In the genomic region with DNA sequence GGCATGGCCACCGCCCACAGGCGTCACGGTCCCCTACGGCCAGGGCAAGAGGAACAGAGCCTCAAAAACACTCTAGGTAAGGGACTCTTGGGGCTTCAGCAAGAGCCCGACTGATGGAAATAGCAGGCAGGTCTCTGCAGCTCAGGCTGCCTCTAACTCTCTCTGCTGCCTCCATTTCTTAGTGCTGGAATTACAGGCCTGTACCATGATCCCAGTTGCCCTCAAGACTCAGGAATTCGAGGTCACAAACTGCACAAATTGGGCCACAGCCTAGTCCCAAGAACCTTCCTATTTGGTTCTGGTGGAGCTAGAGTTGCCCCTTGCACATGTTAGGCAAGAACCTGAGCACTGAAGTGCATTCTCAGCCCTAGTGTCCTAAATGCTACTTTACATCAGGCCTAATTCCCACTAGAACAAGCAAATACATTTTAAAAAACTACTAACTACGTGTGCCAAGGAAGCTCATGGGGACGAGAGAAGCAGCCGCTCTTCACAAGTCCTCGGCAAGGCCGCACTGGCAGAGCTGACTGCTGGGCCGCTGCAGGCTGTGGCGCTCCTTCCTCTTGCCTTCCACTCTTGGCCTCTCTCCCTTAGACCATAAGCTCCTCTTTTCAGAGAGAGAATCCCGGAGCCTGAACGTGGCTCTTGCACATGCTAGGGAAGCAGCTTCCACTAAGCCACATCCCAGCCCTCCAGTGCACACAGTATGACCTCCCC, we compare ENCODE assay signal across 15 mouse cellular contexts. TPM values are rescaled to one million over a fixed set of nuclear protein-coding genes. Genes with fewer than 3 reads are reported as not detected.
DNase-seq lines count a peak whose midpoint lies in the region; ATAC-seq and TF ChIP-seq lines count a peak whose summit lies in the region.
"Had no signal": no experiment of that assay in that cellular context is flagged by ENCODE, and none has a peak within 500 bp of the region (broad histone marks: within the 10 kb centered on the region; RNA-seq: fewer than 3 reads in every experiment).

No protein-coding gene starts in this region.

- DNase-seq in heart, adult 2 months = no peak
- DNase-seq in heart, adult 8-10 months (ENCODE audit: low spot score) = no peak
- DNase-seq in kidney, adult 8-10 months = no peak
- no peak for DNase-seq in lung, postnatal 0 days (ENCODE audit: low spot score)
- no peak for DNase-seq in lung, postnatal 14 days
- DNase-seq in brain, adult 2 months (ENCODE audit: low read depth, low spot score) = peak; percentile 75
- no peak for DNase-seq in B cell, adult 2 months
- DNase-seq: cerebellum, adult 9-10 months; lung, postnatal 36 days; thymus, postnatal 25 days had no signal

- H3K36me3 ChIP-seq in heart, adult 2 months (ENCODE audit: control insufficient read depth, insufficient read depth, low read length) = no peaks in the 10 kb centered on the region
- peaks cover 46% of the 10 kb centered on the region for H3K36me3 ChIP-seq in kidney, embryonic 14.5 days (ENCODE audit: control insufficient read depth, insufficient read depth, low read length)
- peaks cover 7% of the 10 kb centered on the region; the same call in 1 of the 2 replicates for H3K36me3 ChIP-seq in lung, postnatal 0 days (ENCODE audit: insufficient read depth, low read length)

- 0 out of 2 replicates have a peak, but pooled peaks have one; percentile 16 for TF ChIP-seq EP300 in heart, adult 2 months (IDR thresholded peaks at IDR 0.05; ENCODE audit: insufficient read depth, low read depth, low read length)
- no peak for TF ChIP-seq EP300 in lung, postnatal 0 days (IDR thresholded peaks at IDR 0.05)

- no peak for ATAC-seq in kidney, embryonic 14.5 days (ENCODE audit: low FRiP score, low TSS enrichment)
- peak; percentile 32 for ATAC-seq in lung, postnatal 0 days
- ATAC-seq: intestine, embryonic 15.5 days had no signal

- peaks cover 16% of the 10 kb centered on the region for H3K4me1 ChIP-seq in heart, adult 2 months (ENCODE audit: control insufficient read depth, insufficient read depth, low read length)
- H3K4me1 ChIP-seq in kidney, embryonic 14.5 days (ENCODE audit: control insufficient read depth, insufficient read depth, low read length) = peaks cover 14% of the 10 kb centered on the region
- no peaks in the 10 kb centered on the region for H3K4me1 ChIP-seq in lung, postnatal 0 days (ENCODE audit: insufficient read depth, low read depth, low read length)

- 45% methylated on average over 15 of the region's 15 CpGs for WGBS in heart, adult 2 months
- WGBS in kidney, embryonic 14.5 days = 71% methylated on average over 15 of the region's 15 CpGs
- 58% methylated on average over 15 of the region's 15 CpGs for WGBS in lung, postnatal 0 days

- peak overlapping the region; percentile 0; the same call in 1 of the 2 replicates for H3K9ac ChIP-seq in heart, adult 2 months (ENCODE audit: low read depth, low read length)
- no peak overlapping the region for H3K9ac ChIP-seq in kidney, embryonic 14.5 days (ENCODE audit: low read depth, low read length)
- H3K9ac ChIP-seq in lung, postnatal 0 days (replicated peaks; ENCODE audit: low read depth) = no peak overlapping the region
- H3K9ac ChIP-seq: intestine, embryonic 15.5 days; stomach, embryonic 15.5 days had no signal

- peak; percentile 36 for TF ChIP-seq CTCF in heart, adult 2 months (IDR thresholded peaks at IDR 0.05)
- TF ChIP-seq CTCF in lung, postnatal 0 days (IDR thresholded peaks at IDR 0.05) = 0 out of 2 replicates have a peak, but pooled peaks have one; percentile 4

- H3K4me2 ChIP-seq in kidney, embryonic 14.5 days (replicated peaks; ENCODE audit: low read depth, low read length) = no peak overlapping the region
- H3K4me2 ChIP-seq in lung, postnatal 0 days (replicated peaks; ENCODE audit: low read depth, low read length) = no peak overlapping the region
- H3K4me2 ChIP-seq: intestine, embryonic 15.5 days; stomach, embryonic 15.5 days had no signal

- no peak for TF ChIP-seq POLR2A in heart, adult 2 months (IDR thresholded peaks at IDR 0.05; ENCODE audit: insufficient read depth, low read depth, low read length)

- no peaks in the 10 kb centered on the region for H3K9me3 ChIP-seq in kidney, embryonic 14.5 days (ENCODE audit: control insufficient read depth, low read length)
- H3K9me3 ChIP-seq in lung, postnatal 0 days (ENCODE audit: low read length) = no peaks in the 10 kb centered on the region
- H3K9me3 ChIP-seq: intestine, embryonic 15.5 days; stomach, embryonic 15.5 days had no signal

- intact Hi-C loops in heart, adult 2 months (cut with DNase I) = no loop called here

- peak overlapping the region; percentile 80 for H3K27ac ChIP-seq in heart, adult 2 months
- H3K27ac ChIP-seq in kidney, embryonic 14.5 days (ENCODE audit: low read depth, low read length) = peak overlapping the region; percentile 12; the same call in 1 of the 2 replicates
- peak overlapping the region; percentile 11; the same call in 1 of the 2 replicates for H3K27ac ChIP-seq in lung, postnatal 0 days (ENCODE audit: low read length)
- H3K27ac ChIP-seq: intestine, embryonic 15.5 days; stomach, embryonic 15.5 days had no signal

- H3K4me3 ChIP-seq in heart, adult 2 months = no peak overlapping the region
- no peak overlapping the region for H3K4me3 ChIP-seq in kidney, embryonic 14.5 days (ENCODE audit: low read length)
- no peak overlapping the region for H3K4me3 ChIP-seq in lung, postnatal 0 days (ENCODE audit: low read depth, low read length)
- H3K4me3 ChIP-seq: intestine, embryonic 15.5 days; stomach, embryonic 15.5 days had no signal

- H3K27me3 ChIP-seq in heart, adult 2 months (ENCODE audit: control insufficient read depth, insufficient read depth, low read length) = no peaks in the 10 kb centered on the region
- H3K27me3 ChIP-seq in kidney, embryonic 14.5 days (ENCODE audit: control insufficient read depth, insufficient read depth, low read length) = no peaks in the 10 kb centered on the region
- no peaks in the 10 kb centered on the region for H3K27me3 ChIP-seq in lung, postnatal 0 days (replicated peaks; ENCODE audit: insufficient read depth, low read length)
- H3K27me3 ChIP-seq: intestine, embryonic 15.5 days; stomach, embryonic 15.5 days had no signal

- H3K79me2 ChIP-seq in heart, adult 2 months (replicated peaks; ENCODE audit: control insufficient read depth, insufficient read depth, low read length) = peaks cover 2% of the 10 kb centered on the region

RNA-seq across cellular contexts. Expression of a gene that starts 27.5 kb away (rescaled TPM):
- 100 to 1,000 TPM; 330 to 346 TPM for total RNA-seq in heart, adult 2 months (2021)
- polyA plus RNA-seq in heart, adult 2 months (2012; rRNA removed) = 143 and 189 TPM in 2 replicates
- 100 to 1,000 TPM; 349 to 367 (median 360) TPM for total RNA-seq in heart, adult 8-10 months (2022)
- 32.2 and 74.9 TPM in 2 replicates for polyA plus RNA-seq in kidney, embryonic 14.5 days (2014; fragmentation: Nextera tagmentation; extraction: Ambion mirVana)
- polyA plus RNA-seq in lung, postnatal 0 days (2015; fragmentation: Nextera tagmentation; extraction: Ambion mirVana) = 47.6 and 54.1 TPM in 2 replicates

RNA-seq across cellular contexts. Expression of a gene that starts 30.3 kb away (rescaled TPM):
- 1 to 10 TPM; 9.1 TPM for total RNA-seq in heart, adult 2 months (2021)
- polyA plus RNA-seq in heart, adult 2 months (2012; rRNA removed) = 14.1 and 22.4 TPM in 2 replicates
- 10 to 100 TPM in 2 of 4 experiments, 1 to 10 TPM in 2; 6.4 to 10.3 (median 9.9) TPM for total RNA-seq in heart, adult 8-10 months (2022)
- polyA plus RNA-seq in kidney, embryonic 14.5 days (2014; fragmentation: Nextera tagmentation; extraction: Ambion mirVana) = 17.4 and 22.3 TPM in 2 replicates
- 30.8 and 38.6 TPM in 2 replicates for polyA plus RNA-seq in lung, postnatal 0 days (2015; fragmentation: Nextera tagmentation; extraction: Ambion mirVana)

RNA-seq across cellular contexts. Expression of a gene that starts 39.2 kb away (rescaled TPM):
- not detected for total RNA-seq in heart, adult 2 months (2021)
- polyA plus RNA-seq in heart, adult 2 months (2012; rRNA removed) = not detected in 2 replicates
- total RNA-seq in heart, adult 8-10 months (2022) = under 1 TPM in 1 of 4 experiments, not detected in 3; 0.98 TPM
- not detected in 2 replicates for polyA plus RNA-seq in kidney, embryonic 14.5 days (2014; fragmentation: Nextera tagmentation; extraction: Ambion mirVana)
- polyA plus RNA-seq in lung, postnatal 0 days (2015; fragmentation: Nextera tagmentation; extraction: Ambion mirVana) = not detected in 2 replicates
- total RNA-seq: liver, adult 2 months had no signal
- polyA plus RNA-seq: gonadal fat pad, adult 2 months; intestine, embryonic 15.5 days; liver, adult 2 months; stomach, embryonic 15.5 days had no signal

RNA-seq across cellular contexts. Expression of a gene that starts 39.5 kb away (rescaled TPM):
- total RNA-seq in heart, adult 2 months (2021) = 10 to 100 TPM; 47.5 to 48.2 TPM
- polyA plus RNA-seq in heart, adult 2 months (2012; rRNA removed) = 73.8 and 78.0 TPM in 2 replicates
- total RNA-seq in heart, adult 8-10 months (2022) = 10 to 100 TPM; 42.6 to 51.1 (median 46.9) TPM
- 351 and 355 TPM in 2 replicates for polyA plus RNA-seq in kidney, embryonic 14.5 days (2014; fragmentation: Nextera tagmentation; extraction: Ambion mirVana)
- 41.2 and 50.6 TPM in 2 replicates for polyA plus RNA-seq in lung, postnatal 0 days (2015; fragmentation: Nextera tagmentation; extraction: Ambion mirVana)

RNA-seq across cellular contexts. Expression of a gene that starts 40.7 kb away (rescaled TPM):
- total RNA-seq in heart, adult 2 months (2021) = 100 to 1,000 TPM; 529 to 604 TPM
- 448 and 482 TPM in 2 replicates for polyA plus RNA-seq in heart, adult 2 months (2012; rRNA removed)
- total RNA-seq in heart, adult 8-10 months (2022) = 100 to 1,000 TPM; 481 to 609 (median 561) TPM
- 1,163 and 1,521 TPM in 2 replicates for polyA plus RNA-seq in kidney, embryonic 14.5 days (2014; fragmentation: Nextera tagmentation; extraction: Ambion mirVana)
- 627 and 659 TPM in 2 replicates for polyA plus RNA-seq in lung, postnatal 0 days (2015; fragmentation: Nextera tagmentation; extraction: Ambion mirVana)

Comparison
In these comparisons a context has a peak if more than half of its experiments do, and no peak if none do; other contexts are left out.
1. H3K27ac ChIP-seq: peak in every context shown above with its lines; median percentile 80 in heart, adult 2 months; 12 in kidney, embryonic 14.5 days; 11 in lung, postnatal 0 days.